Mouse (Mus musculus): ENCODE results near the gene Tuba1c.
A peak's percentile ranks its signal among the peaks of the same experiment; 100 is the strongest.
"Not testable (repeated sequence)": the region's sequence is repeated elsewhere in the genome, so short reads cannot be mapped to it uniquely, and the experiment has no call there.

Gene Tuba1c

DNA sequence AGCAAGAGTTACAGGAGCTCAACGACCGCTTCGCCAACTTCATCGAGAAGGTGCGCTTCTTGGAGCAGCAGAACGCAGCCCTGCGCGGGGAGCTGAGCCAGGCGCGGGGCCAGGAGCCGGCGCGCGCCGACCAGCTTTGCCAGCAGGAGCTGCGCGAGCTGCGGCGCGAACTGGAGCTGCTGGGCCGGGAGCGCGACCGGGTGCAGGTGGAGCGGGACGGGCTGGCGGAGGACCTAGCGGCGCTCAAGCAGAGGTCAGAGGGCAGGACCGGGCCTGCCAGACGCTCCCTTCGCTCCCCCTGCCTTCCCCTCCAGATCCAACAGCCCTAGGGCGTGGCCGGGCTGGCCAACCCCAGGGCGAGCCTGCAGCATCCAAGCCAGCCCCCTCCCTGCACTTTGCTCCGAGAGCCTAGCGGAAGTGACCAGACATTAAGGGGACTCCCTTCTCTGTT is 25.8 kb downstream of the Tuba1c start:
- DNase-seq (ENCODE audit: low read depth, low spot score), result peak; percentile 39

DNA sequence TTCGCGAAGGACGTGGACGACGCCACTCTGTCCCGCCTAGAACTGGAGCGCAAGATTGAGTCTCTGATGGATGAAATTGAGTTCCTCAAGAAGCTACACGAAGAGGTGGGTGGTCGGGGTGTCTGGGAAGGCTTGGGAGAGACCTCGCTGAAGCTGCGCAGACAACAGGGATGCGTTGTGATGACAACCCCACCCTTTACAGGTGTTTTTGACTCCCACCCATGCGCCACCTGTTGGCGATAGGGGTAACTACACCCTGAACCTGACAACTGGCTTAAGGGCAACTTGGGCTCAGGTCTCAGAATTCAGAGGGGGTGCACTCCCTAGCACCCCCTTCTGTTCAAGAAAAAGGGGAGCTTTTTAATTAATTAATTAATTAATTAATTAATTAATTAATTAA is 26.6 kb downstream of the Tuba1c start:
- DNase-seq (ENCODE audit: low read depth, low spot score), result peak; percentile 53

DNA sequence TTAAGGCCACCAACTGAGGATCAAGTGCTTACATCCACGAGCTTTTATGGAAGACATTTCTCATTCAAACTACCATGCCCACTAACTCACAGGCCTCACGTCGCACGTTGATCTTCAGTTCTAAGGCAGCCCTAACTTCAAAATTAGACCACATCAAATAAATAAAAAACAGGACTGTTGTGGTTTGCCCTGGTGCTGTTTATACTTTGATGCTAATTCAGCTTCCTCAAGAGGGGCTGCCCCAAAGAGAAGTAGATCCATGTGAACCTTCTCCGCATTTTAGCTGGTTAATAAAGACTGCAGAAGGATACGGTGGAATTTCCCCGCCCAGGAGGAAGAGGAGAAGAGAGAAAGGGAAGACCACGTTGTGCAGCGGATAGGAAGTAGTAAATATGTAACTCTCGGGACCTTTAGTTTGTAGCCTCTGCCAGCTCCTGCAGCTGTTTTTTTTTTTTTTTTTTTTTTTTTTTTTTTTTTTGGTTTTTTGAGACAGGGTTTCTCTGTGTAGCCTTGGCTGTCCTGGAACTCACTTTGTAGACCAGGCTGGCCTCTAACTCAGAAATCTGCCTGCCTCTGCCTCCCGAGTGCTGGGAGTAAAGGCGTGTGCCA is 36.0 kb downstream of the Tuba1c start:
- DNase-seq (ENCODE audit: low read depth, low spot score), result no peak

DNA sequence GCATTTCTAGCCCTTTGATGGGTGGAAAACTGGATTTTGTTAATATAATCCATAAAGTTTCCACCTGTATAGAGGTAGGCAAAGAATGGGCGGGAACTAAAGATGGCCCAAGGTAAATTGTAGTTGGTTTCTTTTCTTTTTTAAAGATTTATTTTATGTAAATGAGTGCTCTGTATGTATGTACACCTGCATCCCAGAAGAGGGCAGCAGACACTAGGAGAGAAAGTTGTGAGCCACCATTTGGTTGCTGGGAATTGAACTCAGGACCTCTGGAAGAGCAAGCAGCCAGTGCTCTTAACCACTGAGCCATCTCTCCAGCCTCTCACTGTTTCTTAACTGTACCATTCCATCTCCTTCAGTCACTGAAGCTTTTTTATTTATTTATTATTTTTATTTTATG is 42.3 kb downstream of the Tuba1c start:
- no peak for DNase-seq (ENCODE audit: low read depth, low spot score)

DNA sequence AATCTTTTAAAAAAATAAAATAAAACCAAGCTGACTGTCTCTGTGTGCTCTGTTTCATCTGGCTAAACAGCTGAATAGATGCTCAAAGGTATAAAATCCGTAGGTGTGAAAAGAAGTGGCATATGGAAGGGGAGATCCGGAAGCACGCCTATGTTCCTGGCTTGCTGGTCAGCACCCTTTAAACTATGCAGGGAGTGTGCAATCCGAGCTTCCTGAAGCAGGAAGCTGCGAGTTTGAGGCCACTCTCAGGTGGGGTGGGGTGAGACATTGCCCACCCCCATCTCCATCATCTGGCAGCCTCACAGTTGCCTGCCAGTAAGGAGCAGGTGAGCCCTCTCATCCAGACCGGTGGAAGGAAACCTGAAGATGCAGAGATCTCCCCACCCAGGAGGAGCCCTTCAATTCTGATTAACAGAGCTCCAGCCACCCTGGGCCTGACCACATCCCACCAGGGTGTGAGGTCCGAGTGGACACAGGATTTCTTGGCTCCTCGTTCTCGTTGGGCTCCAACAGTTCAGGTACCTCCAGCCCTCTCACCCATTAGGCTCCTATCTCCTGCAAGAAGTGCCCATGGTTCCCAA is 44.4 kb downstream of the Tuba1c start, which contains the start of gene Troap:
TSS of gene Troap (plus strand) at position 557 of the 581 bp plus-strand sequence.
- no peak for DNase-seq (ENCODE audit: low read depth, low spot score)

DNA sequence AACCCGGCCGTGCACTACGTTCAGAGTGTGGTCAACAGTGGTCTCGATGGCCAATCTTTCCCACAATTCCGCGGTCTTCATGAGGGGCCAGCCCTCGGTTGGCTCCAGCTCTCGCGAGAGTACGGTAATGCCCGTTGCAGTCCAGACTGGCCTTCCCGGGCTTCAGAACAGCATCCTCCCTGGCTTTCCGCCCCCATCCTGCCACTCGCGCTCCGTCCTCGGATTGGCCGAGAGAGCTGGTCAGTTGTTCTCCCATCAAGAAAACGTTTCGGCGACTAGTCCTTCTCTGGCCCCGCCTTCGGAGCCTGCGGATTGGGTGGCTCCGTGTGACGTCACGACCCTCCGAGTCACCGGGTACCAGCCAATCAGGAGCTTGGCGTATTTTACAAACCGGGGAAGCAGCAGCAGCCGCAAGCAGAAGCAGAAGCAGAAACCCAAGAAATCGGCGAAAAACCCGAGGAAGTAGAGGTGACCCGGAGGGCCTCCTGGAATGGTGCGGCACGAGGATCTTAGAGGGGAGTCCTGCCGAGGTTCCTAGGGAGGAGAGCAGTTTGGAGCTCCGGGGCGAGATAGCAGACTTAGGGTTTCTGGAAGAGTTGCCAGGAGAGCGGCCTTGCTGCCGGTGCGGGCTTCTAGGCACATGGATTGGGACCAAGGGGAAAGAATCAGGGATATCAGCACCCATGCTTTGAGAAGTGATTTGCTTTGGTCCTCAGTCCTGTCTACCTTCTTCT is 45.1 kb downstream of the Tuba1c start:
- peak; percentile 99 for DNase-seq (ENCODE audit: low read depth, low spot score)

DNA sequence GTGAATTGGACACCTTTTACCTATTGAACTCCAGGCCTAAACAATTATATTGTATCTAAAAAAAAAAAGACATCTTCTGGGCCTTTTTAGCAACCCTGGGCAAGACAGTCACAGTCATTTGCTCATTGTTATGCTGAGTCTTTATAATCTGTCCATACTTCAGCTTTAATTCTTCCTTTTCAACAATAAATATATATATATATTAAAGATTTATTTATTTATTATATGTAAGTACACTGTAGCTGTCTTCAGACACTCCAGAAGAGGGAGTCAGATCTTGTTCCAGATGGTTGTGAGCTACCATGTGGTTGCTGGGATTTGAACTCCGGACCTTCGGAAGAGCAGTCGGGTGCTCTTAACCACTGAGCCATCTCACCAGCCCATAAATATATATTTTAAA is 46.3 kb downstream of the Tuba1c start:
- not testable (repeated sequence) for DNase-seq (ENCODE audit: low read depth, low spot score)

DNA sequence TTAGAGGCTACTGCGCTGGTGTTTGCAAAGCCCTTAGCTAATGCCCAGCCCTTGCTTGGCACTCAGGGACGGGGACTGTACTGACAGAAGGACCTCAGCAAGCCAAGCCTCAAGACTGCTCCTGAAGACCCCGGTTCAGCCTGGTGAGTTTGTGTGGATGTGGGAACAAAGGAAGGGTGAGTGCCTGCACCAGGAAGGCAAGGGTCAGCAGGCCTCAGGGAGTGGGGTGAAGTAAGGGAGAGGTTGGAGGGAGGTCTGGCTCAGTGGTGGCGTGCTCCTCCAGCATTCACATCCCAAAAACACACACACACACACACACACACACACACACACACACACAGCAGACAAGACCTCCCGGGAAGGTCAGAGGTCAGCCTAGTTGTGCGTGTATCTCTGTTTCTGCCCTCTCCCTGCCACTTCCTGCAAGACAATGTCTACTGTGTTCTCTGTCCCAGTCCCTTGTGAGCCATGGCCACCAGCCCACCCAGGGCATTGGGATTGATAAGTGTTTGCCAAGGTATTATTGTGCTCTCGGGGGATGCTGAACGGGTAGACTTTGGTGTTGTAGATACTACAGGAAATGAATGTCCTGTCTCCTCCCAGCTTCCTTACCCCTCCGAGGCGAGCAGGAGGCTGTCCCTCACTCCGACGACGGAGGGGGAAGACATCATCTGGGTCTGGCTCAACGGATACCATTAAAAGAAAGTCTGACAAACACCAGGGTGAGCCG is 48.7 kb downstream of the Tuba1c start:
- DNase-seq (ENCODE audit: low read depth, low spot score), result no peak

DNA sequence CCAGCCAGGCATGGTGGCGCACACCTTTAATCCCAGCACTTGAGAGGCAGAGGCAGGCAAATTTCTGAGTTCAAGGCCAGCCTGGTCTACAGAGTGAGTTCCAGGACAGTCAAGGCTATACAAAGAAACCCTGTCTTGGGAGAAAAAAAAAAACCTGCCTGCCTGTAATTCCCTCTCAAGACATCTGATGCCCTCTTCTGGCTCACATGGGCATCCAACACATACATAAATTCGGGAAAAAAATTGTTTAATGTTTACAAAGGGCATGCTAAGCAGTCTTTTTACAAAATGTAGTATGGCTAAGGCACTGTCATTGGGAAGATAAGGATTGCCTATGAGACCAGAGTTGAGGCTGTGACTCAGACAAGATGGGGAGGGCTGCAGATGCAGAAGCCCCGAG is 50.1 kb downstream of the Tuba1c start:
- no peak for DNase-seq (ENCODE audit: low read depth, low spot score)

DNA sequence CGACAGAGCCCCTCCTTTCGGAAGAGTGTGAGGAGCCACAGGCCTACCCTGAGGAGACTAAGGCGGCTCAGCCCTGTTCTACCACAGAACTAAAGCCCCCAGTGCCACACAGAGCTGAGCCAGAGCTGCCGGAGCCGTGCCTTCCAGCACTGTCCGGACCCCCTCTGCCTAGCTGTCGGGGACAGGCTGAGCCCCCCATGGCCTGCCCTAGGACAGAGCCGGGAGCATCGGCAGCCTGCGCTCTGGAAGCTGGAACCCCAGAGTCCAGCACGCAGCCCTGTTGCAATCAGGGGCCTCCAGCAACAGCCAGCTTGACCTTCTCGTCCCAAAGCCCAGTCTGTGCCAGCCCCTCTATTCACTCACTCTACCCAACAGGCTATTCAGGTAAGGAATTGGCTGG is 52.6 kb downstream of the Tuba1c start:
- no peak for DNase-seq (ENCODE audit: low read depth, low spot score)

DNA sequence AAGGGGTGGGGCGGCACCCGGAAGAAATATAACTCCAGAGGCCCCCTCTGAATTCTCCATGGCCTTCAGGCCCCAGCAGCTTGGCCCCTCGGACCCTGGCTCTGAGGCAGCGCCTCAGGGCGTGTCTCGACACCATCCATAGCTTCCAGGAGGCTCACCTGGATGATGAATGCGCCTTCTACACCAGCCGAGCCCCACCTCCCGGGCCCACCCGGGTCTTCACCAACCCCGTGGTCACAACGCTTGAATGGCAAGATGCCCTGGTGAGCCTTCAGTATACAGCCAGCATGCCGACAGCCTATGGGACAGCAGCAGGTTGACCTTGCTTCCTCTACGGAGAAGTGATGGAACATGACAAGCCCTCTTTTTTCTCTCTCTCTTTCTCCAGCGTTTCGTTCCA is 53.1 kb downstream of the Tuba1c start:
- no peak for DNase-seq (ENCODE audit: low read depth, low spot score)

DNA sequence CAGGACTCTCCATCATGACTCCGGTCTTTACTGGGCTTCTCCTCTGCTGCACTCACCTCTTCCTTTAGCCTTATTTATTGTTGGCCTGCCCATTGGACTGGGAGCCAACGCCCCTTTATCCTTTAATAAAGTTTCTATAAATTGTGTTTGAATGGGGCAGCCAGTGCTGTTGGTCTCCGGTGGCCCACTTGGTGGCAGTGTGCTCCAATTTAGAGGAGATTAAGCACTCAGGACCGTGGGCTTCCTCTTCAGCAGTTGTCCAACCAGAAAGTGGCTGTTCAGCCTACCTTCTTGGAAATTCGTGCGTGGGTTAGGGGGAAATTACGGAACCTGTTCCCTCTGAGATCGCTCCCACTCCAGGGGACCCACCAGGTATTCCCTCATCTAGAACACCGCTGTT is 53.6 kb downstream of the Tuba1c start:
- DNase-seq (ENCODE audit: low read depth, low spot score), result no peak

DNA sequence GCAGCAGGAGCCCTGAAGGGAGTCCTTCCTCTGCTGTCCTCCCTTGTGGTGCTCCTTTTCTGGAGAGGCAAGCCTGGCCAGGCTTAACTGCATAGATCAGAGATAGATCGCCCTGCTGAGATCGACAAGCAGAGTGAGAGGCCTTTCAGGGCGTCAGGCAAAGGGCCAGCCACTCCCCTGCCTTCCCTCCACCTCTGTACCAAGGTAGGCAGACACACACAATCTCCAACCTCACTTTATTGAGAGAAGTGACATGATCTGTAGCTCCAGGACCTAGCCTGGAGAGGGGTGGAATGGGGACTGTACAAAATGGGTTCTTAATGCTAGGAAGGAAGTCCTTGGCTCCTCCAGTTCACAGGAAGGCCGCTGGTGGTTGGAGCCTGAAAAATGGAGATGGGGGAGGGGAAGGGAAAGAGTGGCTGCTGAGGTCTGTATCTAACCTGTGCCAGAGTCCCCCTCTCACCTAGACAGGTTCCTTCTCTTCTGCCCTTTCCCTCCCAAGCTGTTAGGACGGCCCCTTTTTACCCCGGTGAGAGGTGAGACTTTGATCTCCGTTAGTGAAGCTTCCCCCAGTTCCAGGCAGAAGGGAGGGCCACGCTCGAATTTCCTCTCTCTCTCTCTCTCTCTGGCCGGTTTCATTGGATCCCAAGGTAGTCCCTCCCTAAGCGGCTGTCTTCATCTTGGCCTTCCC is 54.3 kb downstream of the Tuba1c start:
- DNase-seq (ENCODE audit: low read depth, low spot score), result no peak

DNA sequence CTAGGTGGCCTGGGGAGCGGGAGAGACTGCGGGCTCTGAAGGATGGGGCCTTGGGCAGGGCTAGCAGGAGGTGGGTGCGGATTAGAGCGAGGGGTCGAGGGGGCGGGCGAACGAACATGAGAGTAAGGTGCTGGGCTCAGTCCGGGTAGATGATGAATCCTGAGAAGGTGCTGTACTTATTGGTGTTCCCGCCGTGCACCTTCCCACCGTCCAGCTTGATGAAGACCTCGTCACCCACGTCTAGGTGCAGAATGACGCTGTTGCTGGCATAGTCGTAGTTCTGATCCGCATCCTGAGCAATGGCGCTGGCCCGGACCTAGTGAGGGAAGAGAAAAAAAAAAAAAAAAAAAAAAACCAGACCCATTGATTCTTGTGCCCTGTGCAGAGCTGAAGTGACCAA is 54.9 kb downstream of the Tuba1c start:
- no peak for DNase-seq (ENCODE audit: low read depth, low spot score)

DNA sequence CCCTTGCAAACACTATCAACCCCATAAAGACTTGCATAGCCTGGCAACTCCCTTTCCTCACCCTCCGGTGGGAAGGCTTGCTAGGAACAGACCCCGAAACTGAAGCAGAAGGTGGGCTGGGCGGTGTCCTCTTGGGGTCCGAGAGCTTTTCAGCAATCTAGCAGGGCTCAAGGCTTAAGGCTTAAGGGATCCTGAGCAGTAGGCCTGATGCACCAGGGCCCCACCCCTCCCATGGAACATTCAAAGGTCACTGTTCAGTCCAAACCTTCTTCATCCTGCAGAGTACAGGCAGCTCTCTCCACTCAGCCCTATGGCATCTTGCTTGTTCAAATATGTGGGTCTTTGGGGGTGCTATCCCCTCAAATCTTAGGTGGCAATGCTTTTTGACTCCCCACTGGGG is 56.3 kb downstream of the Tuba1c start:
- DNase-seq (ENCODE audit: low read depth, low spot score), result no peak

DNA sequence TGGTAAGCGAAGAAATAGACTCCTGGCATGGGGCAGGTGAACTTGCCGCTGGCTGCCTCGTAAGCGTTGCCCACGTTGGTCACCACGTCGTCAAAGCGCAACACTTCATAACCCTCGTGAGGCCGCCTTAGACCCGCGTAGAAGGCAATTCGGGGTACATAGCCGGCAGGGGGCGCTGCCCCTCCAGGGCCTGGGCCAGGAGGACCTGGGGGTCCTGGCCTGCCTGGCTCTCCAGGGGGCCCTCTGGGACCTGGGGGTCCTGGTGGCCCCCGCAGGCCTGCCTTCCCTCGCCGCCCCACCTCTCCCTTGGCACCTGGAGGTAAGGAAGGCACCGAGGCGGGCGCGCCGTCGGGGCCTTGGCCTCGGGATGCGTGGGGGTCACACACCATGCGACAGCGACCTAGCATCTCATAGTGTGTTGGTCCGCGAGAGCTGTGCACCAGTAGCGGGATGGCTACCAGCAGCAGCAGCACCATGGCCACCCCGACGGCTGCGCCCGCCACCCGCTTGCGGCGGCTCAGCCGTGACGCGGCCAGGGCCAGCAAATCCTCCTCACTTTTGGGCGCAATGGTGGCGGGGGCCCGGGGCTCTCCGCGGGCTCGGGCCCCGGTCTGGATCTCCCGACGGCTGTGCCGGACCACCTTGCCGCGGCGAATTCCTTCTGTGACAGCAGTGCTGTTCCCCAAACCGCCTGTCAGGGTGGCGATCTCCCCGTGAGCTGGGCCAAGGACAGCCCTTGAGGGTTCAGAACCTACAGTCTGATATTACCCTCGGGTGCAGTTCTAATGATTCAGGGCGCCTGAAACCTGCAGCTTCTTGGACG is 57.8 kb downstream of the Tuba1c start, which contains the start of gene C1ql4:
TSS of gene C1ql4 (minus strand) at position 565 of the 823 bp plus-strand sequence.
- DNase-seq (ENCODE audit: low read depth, low spot score), result no peak

Measured in mesoderm, embryonic 11.5 days (tissue).